Mouse (Mus musculus): ENCODE measurements around the gene Ehd3. TPM values are rescaled to one million over a fixed set of nuclear protein-coding genes. Genes with fewer than 3 reads are reported as not detected.

Ehd3 gene
- total and polyA plus RNA-seq, 2 experiments: 26.0 to 37.5 TPM

- 76% methylated on average over 1 of the region's 1 CpGs for WGBS
- Histone ChIP-seq H3K9ac (ENCODE audit: low read depth, low read length) (no peak overlapping the region), H3K36me3 (ENCODE audit: control insufficient read depth, insufficient read depth, low read length) (no peaks in the 10 kb centered on the region), H3K4me3 (ENCODE audit: insufficient read depth, low read depth, low read length) (no peak overlapping the region), H3K27me3 (ENCODE audit: control insufficient read depth, insufficient read depth, low read length) (no peaks in the 10 kb centered on the region), H3K4me1 (ENCODE audit: control insufficient read depth, insufficient read depth, low read length) (peaks cover 5% of the 10 kb centered on the region; the same call in 1 of the 2 replicates), H3K27ac (replicated peaks; ENCODE audit: insufficient read depth, low read depth, low read length) (no peak overlapping the region), H3K79me2 (ENCODE audit: control insufficient read depth, insufficient read depth, low read length) (no peaks in the 10 kb centered on the region)
- TF ChIP-seq POLR2A (IDR thresholded peaks at IDR 0.05; ENCODE audit: extremely low read depth, insufficient read depth, low read length) (no peak), CTCF (IDR thresholded peaks at IDR 0.05; ENCODE audit: low read depth, low read length) (no peak)
- peak; percentile 32 for DNase-seq (ENCODE audit: extremely low read depth, low read depth, low spot score)
These were observed 43.5 kb downstream of the Ehd3 start for GRCm38 (mm10) chr17:73847399-73847798.

DNA sequence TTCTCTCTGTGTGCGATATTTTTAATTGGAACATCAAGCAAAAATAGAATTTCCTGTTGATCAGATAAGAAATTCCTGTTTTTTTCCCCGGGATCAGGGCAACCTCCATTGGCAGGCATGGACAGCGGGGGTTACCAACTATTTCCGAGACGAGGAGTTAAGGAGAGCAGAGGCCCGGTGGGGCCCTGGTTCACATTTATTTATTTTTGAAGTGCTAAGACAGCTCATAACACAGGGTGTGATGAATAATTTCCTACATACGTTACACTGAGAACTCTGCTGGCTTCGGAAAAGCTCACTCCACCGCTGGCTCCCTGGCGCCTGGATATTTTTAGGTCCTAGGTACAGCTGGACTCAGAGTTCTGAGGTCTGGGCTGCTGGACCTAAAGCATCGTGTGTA lies 49.1 kb downstream of the Ehd3 start:
- DNase-seq (ENCODE audit: extremely low read depth, low read depth, low spot score): no peak
- H3K36me3 ChIP-seq (ENCODE audit: control insufficient read depth, insufficient read depth, low read length): no peaks in the 10 kb centered on the region
- no peak for TF ChIP-seq CTCF (IDR thresholded peaks at IDR 0.05; ENCODE audit: low read depth, low read length)
- no peak for TF ChIP-seq POLR2A (IDR thresholded peaks at IDR 0.05; ENCODE audit: extremely low read depth, insufficient read depth, low read length)
- no peaks in the 10 kb centered on the region for H3K4me1 ChIP-seq (ENCODE audit: control insufficient read depth, insufficient read depth, low read length)
- H3K27me3 ChIP-seq (ENCODE audit: control insufficient read depth, insufficient read depth, low read length): no peaks in the 10 kb centered on the region
- peak overlapping the region; percentile 10 for H3K27ac ChIP-seq (replicated peaks; ENCODE audit: insufficient read depth, low read depth, low read length)
- no peaks in the 10 kb centered on the region for H3K79me2 ChIP-seq (ENCODE audit: control insufficient read depth, insufficient read depth, low read length)
- H3K4me3 ChIP-seq (ENCODE audit: insufficient read depth, low read depth, low read length): no peak overlapping the region
- 75% methylated on average over 11 of the region's 11 CpGs for WGBS
- no peak overlapping the region for H3K9ac ChIP-seq (ENCODE audit: low read depth, low read length)

DNA sequence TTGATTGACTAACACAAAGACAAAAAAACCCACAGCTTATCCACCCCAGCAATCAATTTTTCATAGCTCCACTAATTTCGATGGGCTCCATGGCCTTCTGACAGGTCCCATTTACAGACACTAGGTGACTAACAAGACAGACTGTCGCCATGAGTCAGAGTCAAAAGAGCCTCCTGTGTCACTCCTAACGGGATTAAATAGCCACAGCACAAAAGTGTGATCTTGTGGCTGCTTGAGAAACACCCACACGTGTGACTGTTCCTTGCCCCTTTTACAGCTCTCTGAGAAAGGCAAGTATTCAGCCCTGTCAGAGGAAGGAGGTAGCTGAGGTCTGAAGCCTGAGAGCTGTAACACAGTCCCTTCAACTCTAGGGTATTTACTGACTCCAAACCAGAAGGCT lies 49.8 kb downstream of the Ehd3 start:
- Histone ChIP-seq H3K4me1 (ENCODE audit: control insufficient read depth, insufficient read depth, low read length) (no peaks in the 10 kb centered on the region), H3K27me3 (ENCODE audit: control insufficient read depth, insufficient read depth, low read length) (no peaks in the 10 kb centered on the region), H3K4me3 (ENCODE audit: insufficient read depth, low read depth, low read length) (no peak overlapping the region), H3K9ac (ENCODE audit: low read depth, low read length) (no peak overlapping the region), H3K79me2 (ENCODE audit: control insufficient read depth, insufficient read depth, low read length) (no peaks in the 10 kb centered on the region), H3K27ac (replicated peaks; ENCODE audit: insufficient read depth, low read depth, low read length) (peak overlapping the region; percentile 10), H3K36me3 (ENCODE audit: control insufficient read depth, insufficient read depth, low read length) (no peaks in the 10 kb centered on the region)
- DNase-seq (ENCODE audit: extremely low read depth, low read depth, low spot score): no peak
- WGBS: 78% methylated on average over 4 of the region's 4 CpGs
- TF ChIP-seq POLR2A (IDR thresholded peaks at IDR 0.05; ENCODE audit: extremely low read depth, insufficient read depth, low read length): no peak
- no peak for TF ChIP-seq CTCF (IDR thresholded peaks at IDR 0.05; ENCODE audit: low read depth, low read length)

DNA sequence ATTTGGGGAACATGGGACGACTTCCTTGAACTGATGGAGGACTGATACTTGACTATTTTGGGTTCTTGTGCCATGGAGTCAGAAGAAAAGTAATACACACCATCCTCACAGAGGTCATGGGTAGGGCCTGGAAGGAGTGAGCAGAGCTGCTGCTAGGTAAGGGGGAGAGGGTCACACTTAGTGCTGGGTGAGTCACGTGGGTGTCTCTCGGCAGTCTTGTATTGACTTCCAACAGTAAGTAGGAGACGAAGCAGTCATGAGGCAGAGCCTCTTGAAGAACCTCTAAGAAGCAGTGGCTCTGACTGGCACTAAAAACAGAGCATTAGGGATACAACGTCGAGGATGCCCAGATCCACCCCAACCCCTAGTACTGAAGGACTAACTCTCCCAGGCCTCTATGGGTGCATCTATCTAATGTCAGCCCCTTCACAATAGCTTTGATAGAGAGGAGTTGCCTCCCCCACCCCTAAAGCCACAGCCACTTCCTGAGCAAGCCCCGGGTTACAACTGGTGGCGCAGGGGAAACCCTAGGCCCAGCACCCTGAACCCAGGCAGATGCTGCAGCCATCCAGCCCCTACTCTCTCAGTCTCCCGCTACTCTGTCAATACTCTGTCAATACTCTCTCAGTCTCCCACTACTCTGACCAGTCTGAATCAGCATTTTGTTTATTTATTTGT lies 65.2 kb downstream of the Ehd3 start:
- H3K4me1 ChIP-seq (ENCODE audit: control insufficient read depth, insufficient read depth, low read length): no peaks in the 10 kb centered on the region; the same call in 1 of the 2 replicates
- H3K36me3 ChIP-seq (ENCODE audit: control insufficient read depth, insufficient read depth, low read length): no peaks in the 10 kb centered on the region
- H3K27me3 ChIP-seq (ENCODE audit: control insufficient read depth, insufficient read depth, low read length): no peaks in the 10 kb centered on the region
- 87% methylated on average over 9 of the region's 9 CpGs for WGBS
- TF ChIP-seq CTCF (IDR thresholded peaks at IDR 0.05; ENCODE audit: low read depth, low read length): no peak
- H3K79me2 ChIP-seq (ENCODE audit: control insufficient read depth, insufficient read depth, low read length): no peaks in the 10 kb centered on the region
- H3K9ac ChIP-seq (ENCODE audit: low read depth, low read length): no peak overlapping the region
- no peak overlapping the region for H3K27ac ChIP-seq (replicated peaks; ENCODE audit: insufficient read depth, low read depth, low read length)
- H3K4me3 ChIP-seq (ENCODE audit: insufficient read depth, low read depth, low read length): no peak overlapping the region
- DNase-seq (ENCODE audit: extremely low read depth, low read depth, low spot score): no peak

- H3K4me1 ChIP-seq (ENCODE audit: control insufficient read depth, insufficient read depth, low read length): no peaks in the 10 kb centered on the region; the same call in 1 of the 2 replicates
- DNase-seq (ENCODE audit: extremely low read depth, low read depth, low spot score): no peak
- 89% methylated on average over 14 of the region's 14 CpGs for WGBS
- H3K27me3 ChIP-seq (ENCODE audit: control insufficient read depth, insufficient read depth, low read length): no peaks in the 10 kb centered on the region
- no peak overlapping the region for H3K9ac ChIP-seq (ENCODE audit: low read depth, low read length)
- H3K36me3 ChIP-seq (ENCODE audit: control insufficient read depth, insufficient read depth, low read length): no peaks in the 10 kb centered on the region
- no peak overlapping the region for H3K27ac ChIP-seq (replicated peaks; ENCODE audit: insufficient read depth, low read depth, low read length)
- no peak overlapping the region for H3K4me3 ChIP-seq (ENCODE audit: insufficient read depth, low read depth, low read length)
- no peaks in the 10 kb centered on the region for H3K79me2 ChIP-seq (ENCODE audit: control insufficient read depth, insufficient read depth, low read length)
- TF ChIP-seq POLR2A (IDR thresholded peaks at IDR 0.05; ENCODE audit: extremely low read depth, insufficient read depth, low read length) (no peak), CTCF (IDR thresholded peaks at IDR 0.05; ENCODE audit: low read depth, low read length) (no peak)
These were observed 67.1 kb downstream of the Ehd3 start for GRCm38 (mm10) chr17:73870956-73871605.

GRCm38 (mm10) chr17:73875268-73875667 lies 71.3 kb downstream of the Ehd3 start:
- no peak overlapping the region for H3K4me3 ChIP-seq (ENCODE audit: insufficient read depth, low read depth, low read length)
- no peak for TF ChIP-seq POLR2A (IDR thresholded peaks at IDR 0.05; ENCODE audit: extremely low read depth, insufficient read depth, low read length)
- TF ChIP-seq CTCF (IDR thresholded peaks at IDR 0.05; ENCODE audit: low read depth, low read length): no peak
- whole genome bisulfite sequencing: 70% methylated on average over 4 of the region's 4 CpGs
- no peaks in the 10 kb centered on the region for H3K36me3 ChIP-seq (ENCODE audit: control insufficient read depth, insufficient read depth, low read length)
- no peaks in the 10 kb centered on the region for H3K79me2 ChIP-seq (ENCODE audit: control insufficient read depth, insufficient read depth, low read length)
- DNase-seq (ENCODE audit: extremely low read depth, low read depth, low spot score): no peak
- no peak overlapping the region for H3K9ac ChIP-seq (ENCODE audit: low read depth, low read length)
- H3K27me3 ChIP-seq (ENCODE audit: control insufficient read depth, insufficient read depth, low read length): no peaks in the 10 kb centered on the region
- peak overlapping the region; percentile 6; the same call in 1 of the 2 replicates for H3K27ac ChIP-seq (replicated peaks; ENCODE audit: insufficient read depth, low read depth, low read length)
- no peaks in the 10 kb centered on the region for H3K4me1 ChIP-seq (ENCODE audit: control insufficient read depth, insufficient read depth, low read length)

All from liver, adult 2 months (tissue).